Mouse (Mus musculus) olfactory bulb, adult 2 months (tissue): ENCODE results near the gene Pitpnb.

Experiments
- CTCF ChIP-seq: fragments of 200-500 bp; IDR thresholded peaks from 2 replicates; pipeline ENCODE4 v1.5.1; 2012; ENCODE audit warnings: low read depth, mild to moderate bottlenecking, low read length, moderate library complexity; ENCODE audit not compliant: insufficient read depth
- POLR2A ChIP-seq: fragments of 200-500 bp; IDR thresholded peaks from 2 replicates; pipeline ENCODE4 v1.6.1; 2012; ENCODE audit warnings: mild to moderate bottlenecking, low read depth, low read length, moderate library complexity; ENCODE audit not compliant: insufficient read depth

- no peak for TF ChIP-seq CTCF
- no peak for TF ChIP-seq POLR2A
Observed at GRCm38 (mm10) chr5:111315061-111315460, 15.5 kb upstream of the Pitpnb start.
